Mouse (Mus musculus) layer of hippocampus, postnatal 14 days (tissue): ENCODE data around the gene Pard3b. TPM values are rescaled to one million over a fixed set of nuclear protein-coding genes. Genes with fewer than 3 reads are reported as not detected.

ENCODE experiments used
- DNase-seq, 2 experiments: peaks; one replicate each; pipeline ENCODE4 v3.0.0; 2021 to 2022; ENCODE audit warnings: low spot score in 2 of 2, mixed read lengths in 1 of 2
- long read RNA-seq, 2 experiments: library from polyadenylated mRNA; stranded (forward); transcript quantifications; one replicate each; pipeline ENCODE4 v2.0.0; 2021
- total RNA-seq, 2 experiments: library from RNA; stranded (reverse); gene quantifications; 2 replicates each; pipeline ENCODE4 v1.2.3; 2021

Pard3b gene
- 1 to 10 TPM; 5.5 to 8.2 TPM for total RNA-seq
- long read RNA-seq, experiment 1, partial matches to known transcripts, result 0 of 1 reads
- long read RNA-seq, experiment 1, other reads (novel, unspliced or antisense), result 1 of 1 reads
- long read RNA-seq, experiment 2, partial matches to known transcripts, result 0 of 3 reads
- long read RNA-seq, experiment 2, other reads (novel, unspliced or antisense), result 3 of 3 reads

GRCm38 (mm10) chr1:61638347-61639111, at the start of gene Pard3b:
TSS of gene Pard3b (plus strand) at chr1:61638824.
- DNase-seq, result peak; percentile 33 to 42

- DNase-seq, result no peak
These were observed 22.4 kb upstream of the Pard3b start for GRCm38 (mm10) chr1:61616176-61616575.

GRCm38 (mm10) chr1:61620651-61621050, 18.0 kb upstream of the Pard3b start:
- no peak for DNase-seq

GRCm38 (mm10) chr1:61629857-61630256, 8.8 kb upstream of the Pard3b start:
- DNase-seq, result no peak

GRCm38 (mm10) chr1:61639114-61640093, 780 bp downstream of the Pard3b start:
- no peak for DNase-seq

GRCm38 (mm10) chr1:61641880-61642279, 3.3 kb downstream of the Pard3b start:
- no peak for DNase-seq

GRCm38 (mm10) chr1:61645062-61645461, 6.4 kb downstream of the Pard3b start:
- no peak for DNase-seq

- DNase-seq, result no peak
These were observed 11.3 kb downstream of the Pard3b start for GRCm38 (mm10) chr1:61649964-61650363.

GRCm38 (mm10) chr1:61651454-61652271, 13.0 kb downstream of the Pard3b start:
- no peak for DNase-seq

- DNase-seq, result no peak
These were observed 19.1 kb downstream of the Pard3b start for GRCm38 (mm10) chr1:61657760-61658159.

GRCm38 (mm10) chr1:61659931-61660330, 21.3 kb downstream of the Pard3b start:
- no peak for DNase-seq

- no peak for DNase-seq
These were observed 46.7 kb downstream of the Pard3b start for GRCm38 (mm10) chr1:61685221-61685814.

- no peak for DNase-seq
These were observed 47.3 kb downstream of the Pard3b start for GRCm38 (mm10) chr1:61685921-61686320.

GRCm38 (mm10) chr1:61688301-61688700, 49.7 kb downstream of the Pard3b start:
- no peak for DNase-seq

- no peak for DNase-seq
These were observed 60.0 kb downstream of the Pard3b start for GRCm38 (mm10) chr1:61698462-61699218.

- no peak for DNase-seq
These were observed 71.2 kb downstream of the Pard3b start for GRCm38 (mm10) chr1:61709812-61710211.

- no peak for DNase-seq
These were observed 72.9 kb downstream of the Pard3b start for GRCm38 (mm10) chr1:61711523-61711922.

GRCm38 (mm10) chr1:61729654-61730053, 91.0 kb downstream of the Pard3b start:
- DNase-seq, result no peak

- DNase-seq, result no peak
These were observed 97.9 kb downstream of the Pard3b start for GRCm38 (mm10) chr1:61736550-61736949.

GRCm38 (mm10) chr1:61742831-61743230, 104.2 kb downstream of the Pard3b start:
- no peak for DNase-seq
